Mouse (Mus musculus) fibroblast of lung, adult 2 months (primary cell): Measurements from ENCODE around the gene Ppfia4.

Experiments used
- DNase-seq: peaks from one replicate; pipeline ENCODE4 v3.0.0-alpha.2; 2011; ENCODE audit warnings: low read depth

Ppfia4 gene

DNA sequence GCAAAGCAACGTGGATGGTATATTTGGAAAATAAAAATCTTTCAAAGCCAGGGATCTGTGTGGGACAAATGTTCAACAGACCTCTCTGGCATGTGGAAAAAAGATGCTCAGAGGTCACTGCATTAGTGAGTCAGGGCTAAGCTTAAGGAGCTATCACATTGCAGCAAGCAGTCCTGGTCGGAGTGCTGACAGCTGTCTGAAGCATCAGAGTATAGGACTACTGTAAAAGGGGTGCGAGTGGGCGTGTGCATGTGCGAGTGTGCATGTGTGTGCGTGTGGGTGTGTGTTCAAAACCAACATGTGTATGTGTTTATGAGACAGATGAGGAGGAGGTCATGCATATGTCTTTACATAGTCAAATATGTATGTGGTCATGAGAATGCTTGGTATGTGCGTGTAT lies 6.4 kb upstream of the Ppfia4 start:
- DNase-seq: no peak

DNA sequence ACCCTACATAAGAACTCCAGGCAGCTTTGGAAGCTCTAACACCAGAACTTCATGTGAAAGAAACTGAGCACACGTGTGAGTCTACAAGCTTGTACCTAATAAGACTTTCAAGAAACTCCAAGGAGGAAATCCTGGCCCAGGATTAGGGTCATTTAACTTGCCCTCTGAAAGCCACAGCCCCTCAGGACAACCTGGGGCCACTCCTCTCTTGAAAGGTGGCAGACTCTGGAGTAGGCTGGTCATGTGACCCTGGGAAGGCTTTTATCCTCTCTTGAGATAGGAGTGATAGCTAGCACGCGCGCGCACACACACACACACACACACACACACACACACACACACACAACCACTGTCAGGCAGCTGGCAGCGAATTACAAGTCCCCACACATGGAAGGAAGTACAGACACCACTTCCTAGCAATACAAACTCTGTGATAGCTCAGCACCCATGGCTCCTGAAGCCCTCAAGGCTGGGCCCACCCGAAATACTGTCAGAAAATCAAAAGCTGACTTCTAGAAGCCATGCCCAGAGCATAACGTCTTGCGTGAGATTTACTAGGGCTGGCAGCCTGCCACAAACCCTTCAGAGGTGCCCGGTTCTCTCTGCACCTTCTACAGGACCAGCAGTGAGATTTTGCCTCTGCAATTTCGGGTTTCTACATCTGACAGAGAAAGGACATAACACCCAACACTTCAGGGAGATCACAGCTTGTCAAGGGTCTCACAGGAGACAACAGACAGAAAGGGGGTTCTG lies 4.4 kb upstream of the Ppfia4 start:
- no peak for DNase-seq

GRCm38 (mm10) chr1:134335924-134336810 lies 3.4 kb upstream of the Ppfia4 start:
- DNase-seq: no peak

GRCm38 (mm10) chr1:134335211-134335923 lies 2.6 kb upstream of the Ppfia4 start:
- DNase-seq: no peak

DNA sequence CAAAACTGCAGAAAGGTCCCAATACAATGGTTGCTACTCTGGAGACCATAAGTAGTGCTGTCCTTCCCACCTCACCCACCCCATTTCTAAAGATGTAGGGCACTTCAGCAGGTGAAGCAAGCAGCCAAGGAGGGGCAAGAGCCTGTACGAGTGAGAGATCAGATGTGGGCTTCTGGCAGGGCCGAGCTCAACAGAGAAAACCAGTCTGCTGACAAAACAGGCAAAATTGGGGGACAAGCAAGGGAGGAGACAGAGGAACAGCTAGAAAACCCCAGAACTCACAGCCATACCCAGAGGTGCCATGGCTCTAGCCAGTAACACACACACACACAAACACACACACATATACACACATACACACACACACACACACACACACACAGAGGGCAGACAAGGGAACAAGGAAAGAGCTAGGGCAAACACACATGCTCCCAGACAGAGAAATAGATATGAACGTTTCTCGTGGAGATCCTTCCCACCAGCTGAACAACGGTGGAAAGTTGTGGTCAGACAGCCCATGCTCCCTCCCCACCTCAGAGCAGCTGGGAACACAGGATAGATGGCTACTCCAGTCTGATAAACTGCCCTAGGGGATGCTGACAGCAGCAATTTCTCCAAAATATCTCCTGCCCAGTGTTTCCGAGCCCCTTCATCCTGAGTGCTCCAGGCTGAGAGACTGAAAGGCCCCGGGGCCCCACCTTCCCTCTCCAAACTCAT lies 1.5 kb upstream of the Ppfia4 start:
- DNase-seq: peak; percentile 13

- no peak for DNase-seq
Measured at GRCm38 (mm10) chr1:134333371-134334110, 813 bp upstream of the Ppfia4 start.

DNA sequence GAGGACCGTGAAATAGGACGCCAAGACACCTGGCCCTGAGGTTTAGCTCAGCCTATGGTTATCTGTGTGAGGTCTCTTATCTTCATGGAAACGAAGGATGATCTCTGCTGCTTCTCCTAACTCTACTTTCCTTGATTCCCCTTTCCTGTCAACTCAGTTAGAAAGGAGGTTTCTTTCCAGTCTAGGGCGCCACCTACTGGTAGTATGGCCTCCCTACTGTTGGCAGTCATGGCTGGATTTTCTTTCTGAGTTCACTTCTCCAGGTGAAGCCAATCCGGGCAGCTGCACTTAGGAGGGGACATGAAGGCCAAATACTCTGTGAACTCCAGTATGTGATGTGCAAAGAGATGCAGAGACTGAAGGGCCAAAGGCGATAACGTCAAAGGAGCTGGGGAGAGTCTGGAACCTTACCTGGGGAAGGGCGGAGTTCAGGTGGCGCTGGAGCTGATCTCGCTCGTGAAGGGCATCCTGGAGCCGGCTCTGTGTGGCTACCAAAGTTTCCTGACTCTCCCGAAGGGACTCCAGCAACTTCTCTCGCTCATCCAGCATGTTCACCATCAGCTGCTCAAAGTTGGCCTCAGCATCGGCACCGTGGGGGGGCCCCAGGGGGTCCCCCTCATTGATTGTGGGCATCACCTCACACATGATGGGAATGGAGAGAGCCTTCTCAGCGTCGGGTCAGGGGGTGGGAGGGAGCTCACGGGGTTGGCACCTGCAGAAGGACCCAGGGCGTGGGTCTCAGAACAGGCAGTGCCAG lies 671 bp downstream of the Ppfia4 start:
- DNase-seq: peak; percentile 41

DNA sequence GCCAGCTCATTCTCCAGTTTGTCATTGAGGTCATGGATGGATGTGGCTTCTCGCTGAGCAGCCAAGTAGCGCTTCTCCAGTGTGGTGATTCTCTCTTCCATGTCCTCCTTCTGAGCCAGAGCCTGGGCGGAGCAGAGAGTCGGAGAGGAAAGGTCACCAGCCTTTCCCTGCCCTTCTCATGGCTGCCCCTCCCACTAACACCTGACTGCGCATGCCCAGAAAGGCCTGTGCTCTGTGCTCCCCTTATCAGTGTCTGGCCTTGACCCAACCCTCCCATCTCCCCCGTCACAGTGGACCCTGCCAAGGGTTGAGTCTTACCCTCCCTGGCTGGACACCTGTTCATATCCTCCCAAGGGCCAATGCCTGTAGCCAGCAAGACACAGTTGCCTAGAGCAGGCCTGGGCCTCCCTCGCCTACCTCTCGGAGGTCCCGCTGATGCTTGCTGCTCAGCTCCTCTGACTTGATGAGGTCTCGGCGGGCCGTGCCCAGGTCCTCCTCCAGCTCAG lies 5.8 kb downstream of the Ppfia4 start:
- no peak for DNase-seq

DNA sequence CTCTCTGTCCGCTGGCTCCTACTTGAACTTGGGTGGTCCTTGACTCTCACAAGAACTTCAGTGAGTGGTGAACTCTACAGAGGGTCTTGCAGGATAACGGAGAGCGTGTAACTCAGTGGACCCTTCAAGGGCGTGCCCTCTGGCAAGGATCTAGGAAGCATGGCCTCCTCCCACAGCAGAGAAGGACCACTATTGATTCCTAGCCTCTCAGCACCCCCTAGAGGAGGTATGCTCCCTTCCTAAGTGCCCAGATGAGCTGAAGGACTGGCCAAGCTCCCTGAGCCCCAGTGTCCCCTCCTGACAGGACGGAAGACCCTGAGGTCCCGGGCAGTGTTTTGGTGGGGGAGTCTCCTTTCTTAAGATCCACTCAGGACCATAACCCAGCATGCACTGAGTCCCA lies 10.1 kb downstream of the Ppfia4 start:
- no peak for DNase-seq

DNA sequence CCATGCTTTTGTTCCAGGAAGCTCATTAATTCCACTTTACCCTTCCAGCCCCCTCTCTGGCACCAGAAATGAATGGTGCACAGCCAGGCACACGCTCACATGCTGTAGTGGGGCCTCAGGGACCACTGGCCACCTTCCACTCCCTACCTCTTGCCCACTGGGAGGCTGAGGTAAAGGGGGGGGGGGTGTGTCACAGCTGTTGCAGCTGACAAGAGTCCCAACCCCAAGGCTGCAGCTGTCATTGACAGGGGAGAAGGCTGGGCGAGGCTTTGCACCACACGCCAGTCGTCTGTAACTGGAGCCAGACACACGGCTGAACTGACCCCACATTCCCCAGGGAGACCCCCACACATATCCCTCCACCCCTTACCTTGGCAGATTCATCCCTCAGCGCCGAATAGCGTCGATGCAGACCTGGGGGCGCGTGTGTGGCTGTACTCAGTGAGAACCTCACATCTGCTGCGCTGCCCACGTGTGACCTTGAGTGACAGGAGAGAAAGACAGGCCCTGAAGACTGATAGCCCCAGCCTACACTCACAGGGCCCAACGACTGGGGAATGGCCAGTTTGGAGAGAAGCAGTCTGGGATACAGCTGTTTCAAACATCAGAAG lies 11.9 kb downstream of the Ppfia4 start:
- DNase-seq: no peak

- no peak for DNase-seq
Measured at GRCm38 (mm10) chr1:134318261-134318660, 14.5 kb downstream of the Ppfia4 start.

DNA sequence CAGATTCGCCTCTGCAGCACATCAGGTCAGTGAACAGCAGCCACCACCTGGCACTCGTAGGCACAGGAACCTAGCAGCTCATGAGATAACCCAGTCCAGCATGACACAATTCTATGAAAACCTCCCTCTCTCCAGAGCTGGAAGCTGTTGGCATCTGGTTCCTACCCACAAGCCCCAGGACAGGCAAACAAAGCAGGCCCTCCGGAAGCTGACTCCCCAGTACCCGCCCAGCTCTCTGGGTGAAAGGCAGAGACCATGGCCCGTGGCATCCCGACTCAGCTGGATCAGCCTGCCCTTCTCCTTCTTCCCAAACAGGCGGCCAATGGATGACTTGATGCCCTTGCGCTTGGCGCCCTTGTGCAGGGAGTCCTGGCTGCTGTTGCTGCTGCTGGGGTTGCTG lies 16.4 kb downstream of the Ppfia4 start:
- DNase-seq: no peak

GRCm38 (mm10) chr1:134315181-134315580 lies 17.5 kb downstream of the Ppfia4 start:
- DNase-seq: no peak

GRCm38 (mm10) chr1:134311760-134312159 lies 21.0 kb downstream of the Ppfia4 start:
- no peak for DNase-seq

GRCm38 (mm10) chr1:134310729-134311128 lies 22.0 kb downstream of the Ppfia4 start:
- no peak for DNase-seq

DNA sequence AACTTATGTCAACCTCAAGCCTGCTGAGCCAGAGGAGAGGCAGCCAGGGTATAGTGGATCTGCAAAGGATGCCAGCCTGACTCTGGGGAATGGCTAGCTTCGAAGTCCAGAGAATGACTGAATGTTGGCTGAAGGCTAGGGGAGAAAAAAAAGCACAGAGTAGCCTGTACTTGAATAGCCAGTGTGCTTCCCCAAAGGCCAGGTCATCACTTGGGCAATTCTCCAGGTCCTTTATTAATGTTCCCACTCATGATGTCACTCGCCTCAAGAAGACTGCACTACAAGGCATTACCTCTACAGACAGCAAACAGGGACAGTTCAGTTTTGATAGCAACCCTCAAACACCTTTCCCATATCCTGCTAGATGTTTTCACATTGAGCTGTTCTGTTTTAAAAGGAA lies 22.4 kb downstream of the Ppfia4 start:
- DNase-seq: no peak

- DNase-seq: no peak
Measured at GRCm38 (mm10) chr1:134307409-134307808, 25.3 kb downstream of the Ppfia4 start.

GRCm38 (mm10) chr1:134304940-134305339 lies 27.8 kb downstream of the Ppfia4 start:
- no peak for DNase-seq

DNA sequence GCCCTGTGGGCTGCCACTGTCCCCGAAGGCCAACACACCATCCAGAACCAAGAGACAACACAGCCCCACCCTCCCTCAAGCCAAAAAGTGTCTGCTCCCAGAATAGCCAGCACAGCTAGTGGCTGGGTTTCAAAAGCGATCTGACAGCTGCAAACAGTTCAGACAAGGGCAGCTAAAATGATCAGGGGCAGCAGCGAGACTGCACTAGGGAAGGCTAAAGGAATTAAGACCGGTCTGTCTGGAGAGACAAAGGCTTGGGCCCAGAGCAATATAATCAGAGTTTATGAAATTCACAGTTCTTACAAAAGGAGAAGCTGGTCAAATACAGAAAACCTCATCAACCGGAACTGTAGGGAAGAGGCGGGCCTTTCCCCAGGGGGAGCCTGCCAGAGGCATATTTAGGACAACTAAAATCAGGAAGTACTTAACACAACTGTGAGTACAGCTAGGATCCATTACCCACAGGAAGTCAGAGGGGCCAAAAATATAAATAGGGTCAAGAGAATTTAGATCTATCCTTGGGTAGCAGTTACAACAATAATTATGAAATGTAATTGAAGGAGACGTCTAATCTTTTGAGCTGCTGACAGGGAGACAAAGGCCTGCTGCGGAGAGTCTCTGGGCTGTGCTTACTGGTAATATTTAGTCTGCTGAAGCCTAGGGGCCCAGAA lies 30.0 kb downstream of the Ppfia4 start:
- DNase-seq: no peak
